Mouse (Mus musculus) urinary bladder, postnatal 10 days (tissue): ENCODE results near the gene Ceacam19.

Experiments used
- DNase-seq: peaks from one replicate; pipeline ENCODE4 v3.0.0; 2022; ENCODE audit warnings: low spot score

Gene Ceacam19

GRCm38 (mm10) chr7:19840936-19841335, 46.8 kb downstream of the Ceacam19 start:
- DNase-seq = no peak

GRCm38 (mm10) chr7:19840371-19840770, 47.4 kb downstream of the Ceacam19 start:
- no peak for DNase-seq

GRCm38 (mm10) chr7:19836843-19837242, 50.9 kb downstream of the Ceacam19 start:
- no peak for DNase-seq

DNA sequence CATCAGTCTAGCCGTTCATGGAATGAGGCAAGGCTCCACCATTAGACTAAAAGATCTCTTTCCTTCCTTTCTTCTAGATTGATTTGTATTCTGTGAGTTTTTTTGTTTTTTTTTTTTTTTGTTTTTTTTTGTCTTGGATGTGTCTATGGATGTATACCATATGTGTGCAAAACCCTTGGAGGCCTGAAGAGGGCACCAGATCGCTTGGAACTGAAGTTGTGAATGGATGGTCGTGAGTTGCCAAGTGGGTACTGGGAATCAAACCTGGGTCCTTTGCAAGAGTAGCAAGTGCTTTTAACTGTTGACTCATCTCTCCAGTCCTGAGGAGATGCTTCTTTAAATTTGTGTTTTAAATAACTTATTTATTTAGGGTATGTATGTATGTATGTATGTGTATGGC, 53.7 kb downstream of the Ceacam19 start:
- no peak for DNase-seq

DNA sequence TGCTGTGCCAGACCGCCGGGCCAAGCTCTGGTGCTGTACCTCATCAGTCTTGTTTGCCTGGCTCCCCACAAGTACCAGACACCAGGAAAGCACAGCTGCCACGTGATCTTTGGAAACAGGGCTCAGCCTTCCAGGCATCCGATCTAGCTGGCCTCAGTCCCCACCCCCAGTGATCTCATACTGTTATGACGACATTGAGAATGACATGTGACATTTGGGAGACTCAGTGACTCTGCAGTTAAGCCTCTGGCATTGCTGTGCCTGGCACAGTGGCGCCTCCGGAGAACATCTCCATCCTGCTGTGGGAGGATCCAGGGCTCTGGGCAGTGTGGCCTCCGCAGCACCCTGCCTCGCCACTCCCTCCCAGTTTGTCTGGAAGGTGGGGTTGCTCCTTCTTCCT, 55.9 kb downstream of the Ceacam19 start:
- no peak for DNase-seq

DNA sequence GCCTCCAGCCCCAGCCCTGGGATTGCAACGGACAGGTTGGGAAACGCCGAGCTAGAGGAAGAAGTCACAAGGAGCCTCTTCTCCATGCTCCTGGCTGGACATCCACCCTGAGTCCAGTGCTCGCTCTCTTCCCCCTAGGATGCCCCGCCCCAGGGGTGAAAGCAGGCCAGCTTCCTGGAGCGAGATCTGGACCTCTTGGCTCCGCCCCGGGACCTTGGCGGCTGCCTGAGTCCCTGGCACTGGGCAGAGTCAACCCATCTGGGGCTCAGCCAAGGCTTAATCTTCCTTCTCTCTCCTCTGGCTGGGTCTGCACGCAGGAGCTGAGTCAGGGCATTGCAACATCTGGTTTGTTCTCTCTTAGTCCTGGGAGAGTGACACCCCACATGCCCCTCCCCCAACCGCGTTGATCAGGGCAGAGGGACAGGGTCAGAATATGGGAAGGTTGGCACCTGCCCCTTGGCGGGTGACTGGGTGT, 57.0 kb downstream of the Ceacam19 start:
- DNase-seq = no peak

GRCm38 (mm10) chr7:19829694-19830093, 58.1 kb downstream of the Ceacam19 start:
- DNase-seq = no peak

DNA sequence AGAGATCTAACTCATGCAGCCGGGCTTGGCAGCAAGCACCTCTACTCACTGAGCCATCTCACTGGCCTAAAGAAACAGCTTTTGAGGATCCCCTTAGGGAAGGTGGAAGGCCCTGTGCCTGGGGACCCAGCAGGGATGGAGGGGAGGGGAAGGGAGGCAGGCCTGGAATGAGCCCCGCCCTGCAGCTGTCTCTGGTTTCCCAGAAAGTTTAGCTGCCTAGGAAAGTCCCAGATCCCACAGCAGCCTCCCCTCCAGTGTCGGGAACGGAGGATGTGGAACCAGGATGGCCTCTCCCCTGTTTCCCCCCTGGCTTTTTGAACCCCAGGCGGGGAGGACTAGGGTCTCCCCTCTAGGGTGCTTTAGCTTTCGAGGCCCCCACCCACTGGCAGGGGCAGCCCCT, 61.0 kb downstream of the Ceacam19 start:
- no peak for DNase-seq
